Mouse (Mus musculus) heart, embryonic 16.5 days (tissue): ENCODE data around the gene Flrt1. TPM values are rescaled to one million over a fixed set of nuclear protein-coding genes. Genes with fewer than 3 reads are reported as not detected.

Source experiments
- ATAC-seq: fragments of 200-750 bp; cut with Nextera tagmentation; replicated peaks from 2 replicates; pipeline ENCODE4 v1.8.0; 2017; ENCODE audit warnings: moderate number of reproducible peaks; ENCODE audit not compliant: insufficient read depth, low FRiP score; ENCODE audit errors: extremely low read depth
- H3K27ac ChIP-seq: fragments of 300-500 bp; sonication (generic); 2 replicates; pipeline ENCODE4 v1.5.1; 2014; ENCODE audit warnings: mild to moderate bottlenecking, low read length, control low read depth, moderate library complexity
- H3K27me3 ChIP-seq: fragments of 300-500 bp; sonication (generic); 2 replicates; pipeline ENCODE4 v1.6.1; 2014; ENCODE audit warnings: low read length, mixed read lengths; ENCODE audit not compliant: control insufficient read depth, insufficient read depth
- H3K36me3 ChIP-seq: fragments of 300-500 bp; sonication (generic); 2 replicates; pipeline ENCODE4 v1.6.1; 2014; ENCODE audit not compliant: control insufficient read depth, insufficient read depth
- H3K4me1 ChIP-seq: fragments of 300-500 bp; sonication (generic); 2 replicates; pipeline ENCODE4 v1.6.1; 2014; ENCODE audit warnings: low read length, mixed read lengths; ENCODE audit not compliant: control insufficient read depth, insufficient read depth
- H3K4me2 ChIP-seq: fragments of 300-500 bp; sonication (generic); 2 replicates; pipeline ENCODE4 v1.6.1; 2014; ENCODE audit warnings: low read depth, mild to moderate bottlenecking, control low read depth, low read length
- H3K4me3 ChIP-seq: fragments of 300-500 bp; sonication (generic); 2 replicates; pipeline ENCODE4 v1.5.1; 2014; ENCODE audit warnings: mild to moderate bottlenecking, control low read depth, low read length
- H3K9ac ChIP-seq: fragments of 300-500 bp; sonication (generic); 2 replicates; pipeline ENCODE4 v1.6.1; 2014; ENCODE audit warnings: low read length, control low read depth
- H3K9me3 ChIP-seq: fragments of 300-500 bp; sonication (generic); replicated peaks from 2 replicates; pipeline ENCODE4 v1.6.1; 2016; ENCODE audit warnings: low read length; ENCODE audit not compliant: control insufficient read depth
- WGBS: fragments of 180-500 bp; shearing (Covaris S2); extraction: QIAGEN DNeasy Blood & Tissue Kit; methylation state at CpG from one replicate; pipeline ENCODE4 v1.1.7; 2014; 5-methylcytosine and 5-hydroxymethylcytosine counted together
- polyA plus RNA-seq: library from polyadenylated mRNA; unstranded; fragments of >200 nt; fragmentation: Nextera tagmentation; extraction: Ambion mirVana; gene quantifications from 2 replicates; pipeline ENCODE4 v1.2.1, GENCODE M21; 2015

Flrt1 gene
- polyA plus RNA-seq, 1 experiment from 2014 or later: 1.9 TPM

DNA sequence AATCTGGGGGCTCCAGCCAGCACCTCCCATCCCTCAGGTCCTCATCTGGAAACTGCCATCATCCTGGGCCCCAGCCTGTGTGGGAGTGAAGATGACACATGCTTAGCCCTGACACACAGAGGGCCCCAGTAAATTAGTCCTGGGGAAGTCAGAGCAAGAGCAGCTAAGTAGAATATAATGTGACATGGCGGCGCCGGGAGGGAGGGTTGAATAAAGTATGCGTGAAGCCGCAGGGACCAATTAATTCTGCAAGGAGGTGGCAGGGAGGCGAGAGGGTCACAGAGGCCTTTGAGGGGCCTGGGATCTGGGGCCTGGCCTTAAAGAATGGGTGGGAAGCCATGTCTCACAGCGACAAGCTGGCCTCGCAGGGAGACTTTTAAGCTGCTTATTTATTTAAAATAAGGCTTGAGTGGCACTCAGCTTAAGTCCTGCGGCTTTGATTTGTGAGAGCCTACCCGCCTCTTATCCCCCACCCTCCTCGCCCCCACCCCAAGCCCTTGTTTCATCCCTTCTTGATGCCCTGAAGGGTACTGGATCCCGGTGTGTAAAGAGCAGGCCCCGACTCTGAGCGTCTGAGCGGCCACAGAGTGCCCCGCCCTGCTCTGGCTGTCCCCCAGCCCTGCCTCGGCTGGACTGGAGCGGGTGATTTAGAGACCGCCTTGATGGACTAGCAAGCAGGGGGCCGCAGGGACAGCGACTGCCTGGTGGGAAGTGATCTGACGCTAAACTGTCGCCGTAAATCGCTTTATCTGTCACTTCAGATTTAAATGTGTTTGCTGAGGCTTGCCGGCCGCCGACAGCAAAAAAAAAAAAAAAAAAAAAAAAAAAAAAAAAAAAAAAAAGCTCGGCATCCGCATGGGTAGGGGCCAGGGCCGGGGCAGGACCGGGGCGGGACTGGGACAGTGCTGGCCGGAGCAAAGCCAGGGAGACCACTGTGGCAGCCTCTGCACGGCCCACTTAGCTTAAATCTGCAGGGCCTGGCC lies 35.5 kb downstream of the Flrt1 start:
- WGBS: 25% methylated on average over 33 of the region's 35 CpGs
- H3K4me2 ChIP-seq: peak overlapping the region; percentile 35
- no peaks in the 10 kb centered on the region for H3K9me3 ChIP-seq
- peak overlapping the region; percentile 23 for H3K9ac ChIP-seq
- H3K4me1 ChIP-seq: peaks cover 24% of the 10 kb centered on the region
- peak overlapping the region; percentile 4; the same call in 1 of the 2 replicates for H3K4me3 ChIP-seq
- no peaks in the 10 kb centered on the region for H3K27me3 ChIP-seq
- no peaks in the 10 kb centered on the region for H3K36me3 ChIP-seq
- 0 out of 2 replicates have a peak, but pooled peaks have one; percentile 21 for ATAC-seq
- H3K27ac ChIP-seq: no peak overlapping the region

DNA sequence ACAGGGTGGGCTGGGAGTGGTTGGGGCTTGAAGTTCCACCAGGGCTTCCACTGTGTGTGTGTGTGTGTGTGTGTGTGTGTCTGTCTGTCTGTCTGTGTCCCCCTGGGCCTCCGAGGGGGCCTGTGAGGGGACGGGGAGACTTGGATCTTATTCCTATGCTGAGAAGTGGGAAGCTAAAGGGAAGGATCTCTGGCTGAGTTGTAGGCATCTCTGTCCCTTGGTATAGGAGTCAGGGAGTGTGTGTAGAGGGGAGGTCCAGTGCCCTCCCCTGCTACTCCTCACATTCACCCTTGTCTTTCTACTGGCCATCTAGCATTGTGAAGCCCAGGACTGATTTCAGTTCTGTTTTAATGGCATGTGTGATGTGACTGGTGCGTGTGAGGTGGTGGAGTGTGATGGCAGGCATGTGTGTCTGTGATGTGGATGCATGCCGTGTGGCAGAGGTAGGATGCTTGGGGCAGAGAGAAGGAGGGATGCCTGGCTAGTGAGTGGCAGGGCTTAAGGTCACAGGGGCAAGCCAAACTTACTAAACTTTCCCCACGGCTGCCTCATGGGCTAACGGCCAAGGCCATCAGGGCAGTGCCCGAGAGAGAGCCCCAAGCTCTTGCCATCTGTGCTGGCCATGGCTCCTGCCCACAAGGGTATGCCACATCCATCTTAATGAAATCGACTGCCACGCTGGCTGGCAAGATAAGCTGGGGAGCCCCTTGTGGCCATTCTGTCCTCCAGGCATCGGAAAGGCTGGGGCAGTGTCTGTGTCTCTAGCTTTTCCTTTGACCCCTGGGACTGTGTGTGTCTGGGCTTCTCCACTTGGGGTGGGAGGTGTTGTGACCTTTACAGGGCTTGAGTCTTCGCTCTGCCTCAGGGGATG lies 36.6 kb downstream of the Flrt1 start:
- H3K27me3 ChIP-seq: no peaks in the 10 kb centered on the region
- no peak overlapping the region for H3K9ac ChIP-seq

DNA sequence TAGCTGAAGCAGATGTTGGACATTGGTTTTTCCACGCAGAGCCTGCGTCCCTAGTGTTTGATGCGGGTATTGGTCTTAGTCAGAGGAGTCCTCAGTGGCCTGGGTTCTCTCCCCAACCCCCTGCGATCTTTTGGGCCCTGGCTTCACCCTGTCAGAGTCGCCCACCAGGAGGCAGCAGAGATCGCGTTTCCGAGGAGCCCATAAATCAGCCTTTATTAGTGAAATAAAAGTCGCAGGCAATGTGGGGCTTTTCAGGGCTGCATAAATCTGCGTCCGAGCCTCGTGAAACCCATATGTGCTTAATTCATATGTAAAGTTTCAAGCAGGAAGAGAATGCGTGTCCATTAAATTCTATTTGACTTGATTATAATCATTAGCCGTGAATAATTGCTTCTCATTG lies 37.4 kb downstream of the Flrt1 start:
- 8% methylated on average over 14 of the region's 14 CpGs for WGBS
- Histone ChIP-seq H3K27ac (no peak overlapping the region), H3K4me1 (peaks cover 26% of the 10 kb centered on the region), H3K4me3 (no peak overlapping the region), H3K4me2 (no peak overlapping the region), H3K9me3 (no peaks in the 10 kb centered on the region), H3K27me3 (no peaks in the 10 kb centered on the region), H3K9ac (no peak overlapping the region), H3K36me3 (no peaks in the 10 kb centered on the region)
- ATAC-seq: no peak

More for the DNA sequence above, 36.6 kb downstream of the Flrt1 start:
- Histone ChIP-seq H3K9me3 (no peaks in the 10 kb centered on the region), H3K4me1 (peaks cover 26% of the 10 kb centered on the region), H3K27ac (no peak overlapping the region), H3K4me3 (no peak overlapping the region), H3K4me2 (no peak overlapping the region), H3K36me3 (no peaks in the 10 kb centered on the region)
- ATAC-seq: no peak
- WGBS: 72% methylated on average over 11 of the region's 11 CpGs

DNA sequence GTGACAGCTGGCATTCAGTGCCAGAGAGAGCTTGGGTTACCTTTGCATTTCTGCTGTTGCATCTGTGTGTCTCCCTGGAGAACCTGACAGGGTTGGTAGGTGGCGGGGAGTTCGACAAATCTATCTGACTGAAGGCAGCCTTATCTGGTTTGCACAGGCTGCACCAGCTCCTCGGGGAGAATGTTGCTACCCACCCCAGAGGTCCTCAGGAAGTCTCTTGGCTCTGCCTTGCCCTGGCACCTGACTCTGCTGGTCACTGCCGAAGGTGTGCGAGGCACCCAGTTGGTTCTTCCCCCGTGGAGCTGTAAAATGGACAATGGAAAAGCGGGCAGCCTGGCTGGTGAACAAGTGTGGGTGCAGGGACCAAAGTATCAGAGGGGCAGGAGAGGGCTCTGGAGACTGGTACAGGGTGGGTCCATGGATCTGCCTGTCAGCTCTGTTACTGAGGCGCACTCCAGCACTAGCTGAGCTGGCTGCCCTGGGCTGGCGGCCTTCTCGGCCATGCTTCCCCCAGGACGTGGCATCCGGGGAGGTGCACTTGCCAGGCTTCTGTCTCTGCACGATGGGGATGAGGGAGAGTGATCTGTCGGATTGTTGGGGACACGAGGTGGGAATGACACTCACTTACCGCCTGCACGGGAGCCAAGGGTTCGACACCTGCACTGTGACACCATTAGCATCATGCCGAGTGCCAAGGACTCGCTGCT lies 38.0 kb downstream of the Flrt1 start:
- no peaks in the 10 kb centered on the region for H3K9me3 ChIP-seq
- H3K36me3 ChIP-seq: no peaks in the 10 kb centered on the region
- ATAC-seq: no peak
- no peak overlapping the region for H3K4me2 ChIP-seq
- 48% methylated on average over 20 of the region's 20 CpGs for WGBS
- no peak overlapping the region for H3K4me3 ChIP-seq
- H3K27me3 ChIP-seq: no peaks in the 10 kb centered on the region
- peaks cover 23% of the 10 kb centered on the region for H3K4me1 ChIP-seq
- no peak overlapping the region for H3K9ac ChIP-seq
- H3K27ac ChIP-seq: no peak overlapping the region

GRCm38 (mm10) chr19:7066828-7067342 lies 38.6 kb downstream of the Flrt1 start:
- Histone ChIP-seq H3K9ac (no peak overlapping the region), H3K36me3 (no peaks in the 10 kb centered on the region), H3K27ac (0 out of 2 replicates have a peak overlapping the region, but pooled peaks have one; percentile 5), H3K4me2 (peak overlapping the region; percentile 10; the same call in 1 of the 2 replicates), H3K4me3 (no peak overlapping the region), H3K9me3 (no peaks in the 10 kb centered on the region), H3K27me3 (no peaks in the 10 kb centered on the region), H3K4me1 (peaks cover 23% of the 10 kb centered on the region)
- ATAC-seq: no peak
- WGBS: 39% methylated on average over 7 of the region's 8 CpGs

- Histone ChIP-seq H3K4me2 (peak overlapping the region; percentile 10; the same call in 1 of the 2 replicates), H3K9ac (peak overlapping the region; percentile 30), H3K4me3 (no peak overlapping the region), H3K9me3 (no peaks in the 10 kb centered on the region), H3K27me3 (no peaks in the 10 kb centered on the region), H3K36me3 (no peaks in the 10 kb centered on the region), H3K4me1 (peaks cover 23% of the 10 kb centered on the region), H3K27ac (peak overlapping the region; percentile 41; the same call in 1 of the 2 replicates)
- ATAC-seq: peak; percentile 28; the same call in 1 of the 2 replicates
- WGBS: 24% methylated on average over 15 of the region's 15 CpGs
Observed at GRCm38 (mm10) chr19:7066034-7066827, 39.3 kb downstream of the Flrt1 start.

- peaks cover 14% of the 10 kb centered on the region for H3K4me1 ChIP-seq
- H3K4me2 ChIP-seq: no peak overlapping the region
- H3K27me3 ChIP-seq: no peaks in the 10 kb centered on the region
- WGBS: 4% methylated on average over 3 of the region's 3 CpGs
- ATAC-seq: peak; percentile 45; the same call in 1 of the 2 replicates
- H3K36me3 ChIP-seq: no peaks in the 10 kb centered on the region
- H3K9ac ChIP-seq: no peak overlapping the region
- H3K9me3 ChIP-seq: no peaks in the 10 kb centered on the region
- H3K27ac ChIP-seq: no peak overlapping the region
- no peak overlapping the region for H3K4me3 ChIP-seq
Observed at GRCm38 (mm10) chr19:7064571-7064970, 41.0 kb downstream of the Flrt1 start.

DNA sequence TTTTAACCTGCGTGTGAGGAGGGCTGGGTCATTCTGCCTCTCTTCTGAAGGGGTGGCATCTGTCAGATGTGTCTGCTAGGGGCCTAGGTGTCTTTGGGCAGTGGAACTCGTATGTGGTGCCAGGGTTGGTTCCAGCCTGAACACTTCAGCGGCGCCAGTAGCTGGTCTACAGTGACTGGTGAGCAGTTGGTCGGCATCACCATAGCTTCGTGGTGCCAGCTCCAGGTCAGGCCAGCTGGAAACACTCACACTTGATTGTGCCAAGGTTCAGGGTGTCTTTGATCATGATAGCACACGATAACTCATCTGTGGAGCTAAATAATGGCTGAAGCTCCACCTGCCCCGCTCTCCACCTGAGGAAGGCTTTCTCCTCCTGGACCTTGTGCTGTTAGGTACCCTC lies 42.6 kb downstream of the Flrt1 start:
- no peak overlapping the region for H3K9ac ChIP-seq
- ATAC-seq: no peak
- no peaks in the 10 kb centered on the region for H3K9me3 ChIP-seq
- H3K36me3 ChIP-seq: no peaks in the 10 kb centered on the region
- no peaks in the 10 kb centered on the region for H3K27me3 ChIP-seq
- no peak overlapping the region for H3K4me2 ChIP-seq
- H3K4me1 ChIP-seq: peaks cover 21% of the 10 kb centered on the region
- WGBS: 86% methylated on average over 8 of the region's 8 CpGs
- no peak overlapping the region for H3K4me3 ChIP-seq
- no peak overlapping the region for H3K27ac ChIP-seq
